Mouse (Mus musculus) lung, adult 2 months (tissue): Measurements from ENCODE around the gene Atad5. TPM values are rescaled to one million over a fixed set of nuclear protein-coding genes. Genes with fewer than 3 reads are reported as not detected.
A peak's percentile ranks its signal among the peaks of the same experiment; 100 is the strongest.
"Not testable (repeated sequence)": the region's sequence is repeated elsewhere in the genome, so short reads cannot be mapped to it uniquely, and the experiment has no call there.

ENCODE experiments used
- DNase-seq: peaks from one replicate; pipeline ENCODE4 v3.0.0; 2022
- H3K4me1 ChIP-seq: fragments of 200-500 bp; 2 replicates; pipeline ENCODE4 v1.6.1; 2011; ENCODE audit warnings: low read length; ENCODE audit not compliant: control insufficient read depth, insufficient read depth
- H3K4me3 ChIP-seq: fragments of 200-500 bp; replicated peaks from 2 replicates; pipeline ENCODE3; 2011; ENCODE audit warnings: low read depth, mild to moderate bottlenecking, control low read depth, low read length; ENCODE audit errors: extremely low read depth
- CTCF ChIP-seq: fragments of 200-500 bp; IDR thresholded peaks from 2 replicates; pipeline ENCODE4 v1.5.1; 2011; ENCODE audit warnings: mild to moderate bottlenecking, low read length, control low read depth; ENCODE audit not compliant: insufficient read depth
- POLR2A ChIP-seq: fragments of 200-500 bp; IDR thresholded peaks from 2 replicates; pipeline ENCODE4 v1.6.1; 2011; ENCODE audit warnings: low read depth, mild to moderate bottlenecking, control low read depth, low read length, borderline replicate concordance; ENCODE audit errors: extremely low read depth
- WGBS: fragments of 180-500 bp; shearing (Covaris S2); methylation state at CpG from one replicate; pipeline ENCODE4 v1.1.7; 2018; 5-methylcytosine and 5-hydroxymethylcytosine counted together
- polyA plus RNA-seq: library from polyadenylated mRNA; depleted of rRNA; stranded (reverse); fragments of >200 nt; gene quantifications from 2 replicates; pipeline ENCODE4 v1.2.3, GENCODE M21; 2012

Gene Atad5
- polyA plus RNA-seq, 1 experiment = 0.44 TPM

GRCm38 (mm10) chr11:80148313-80148712 lies 59.1 kb downstream of the Atad5 start:
- no peak for TF ChIP-seq POLR2A
- TF ChIP-seq CTCF = no peak
- 31% methylated on average over 1 of the region's 1 CpGs for WGBS
- DNase-seq = no peak
- Histone ChIP-seq H3K4me3 (no peak overlapping the region), H3K4me1 (peaks cover 1% of the 10 kb centered on the region; the same call in 1 of the 2 replicates)

- H3K4me1 ChIP-seq, DNase-seq, H3K4me3 ChIP-seq: not testable (repeated sequence)
- WGBS = 36% methylated on average over 1 of the region's 4 CpGs
Measured at GRCm38 (mm10) chr11:80148974-80149373, 59.8 kb downstream of the Atad5 start.

- WGBS = 79% methylated on average over 8 of the region's 8 CpGs
- Histone ChIP-seq H3K4me3 (no peak overlapping the region), H3K4me1 (peaks cover 4% of the 10 kb centered on the region; the same call in 1 of the 2 replicates)
- no peak for DNase-seq
- no peak for TF ChIP-seq CTCF
Measured at GRCm38 (mm10) chr11:80149412-80150023, 60.3 kb downstream of the Atad5 start.

- DNase-seq = no peak
- TF ChIP-seq CTCF (no peak), POLR2A (no peak)
- H3K4me3 ChIP-seq = no peak overlapping the region
- peaks cover 4% of the 10 kb centered on the region; the same call in 1 of the 2 replicates for H3K4me1 ChIP-seq
- 45% methylated on average over 5 of the region's 5 CpGs for WGBS
Measured at GRCm38 (mm10) chr11:80150566-80150965, 61.4 kb downstream of the Atad5 start.

- TF ChIP-seq CTCF (no peak), POLR2A (no peak)
- Histone ChIP-seq H3K4me3 (no peak overlapping the region), H3K4me1 (peaks cover 4% of the 10 kb centered on the region; the same call in 1 of the 2 replicates)
- 34% methylated on average over 2 of the region's 2 CpGs for WGBS
- DNase-seq = no peak
Measured at GRCm38 (mm10) chr11:80151541-80151940, 62.3 kb downstream of the Atad5 start.

GRCm38 (mm10) chr11:80152376-80152775 lies 63.2 kb downstream of the Atad5 start:
- WGBS = 59% methylated on average over 8 of the region's 8 CpGs
- no peak for DNase-seq
- TF ChIP-seq CTCF = no peak
- Histone ChIP-seq H3K4me1 (peaks cover 4% of the 10 kb centered on the region; the same call in 1 of the 2 replicates), H3K4me3 (no peak overlapping the region)

- TF ChIP-seq POLR2A (peak; percentile 69; the same call in 1 of the 2 replicates), CTCF (no peak)
- WGBS = 2% methylated on average over 47 of the region's 47 CpGs
- peaks cover 4% of the 10 kb centered on the region; the same call in 1 of the 2 replicates for H3K4me1 ChIP-seq
- peak; percentile 95 for DNase-seq
- peak within 1 kb of the TSS; percentile 72 for H3K4me3 ChIP-seq
Measured at GRCm38 (mm10) chr11:80153857-80154495, 64.8 kb downstream of the Atad5 start, which contains the start of gene Adap2. Gene Adap2, plus strand, starts transcription at chr11:80154105.

GRCm38 (mm10) chr11:80154501-80154900 lies 65.3 kb downstream of the Atad5 start:
- TF ChIP-seq CTCF (no peak), POLR2A (no peak)
- no peak for DNase-seq
- Histone ChIP-seq H3K4me1 (peaks cover 4% of the 10 kb centered on the region; the same call in 1 of the 2 replicates), H3K4me3 (peak overlapping the region; percentile 72)
- 30% methylated on average over 25 of the region's 25 CpGs for WGBS

- Histone ChIP-seq H3K4me3 (peak overlapping the region; percentile 72), H3K4me1 (peaks cover 4% of the 10 kb centered on the region; the same call in 1 of the 2 replicates)
- DNase-seq = no peak
- 63% methylated on average over 8 of the region's 8 CpGs for WGBS
- no peak for TF ChIP-seq POLR2A
- TF ChIP-seq CTCF = no peak
Measured at GRCm38 (mm10) chr11:80155541-80155940, 66.3 kb downstream of the Atad5 start.

GRCm38 (mm10) chr11:80155961-80156360 lies 66.8 kb downstream of the Atad5 start:
- Histone ChIP-seq H3K4me1 (peaks cover 4% of the 10 kb centered on the region; the same call in 1 of the 2 replicates), H3K4me3 (peak overlapping the region; percentile 72)
- TF ChIP-seq CTCF (no peak), POLR2A (no peak)
- no peak for DNase-seq
- 83% methylated on average over 4 of the region's 4 CpGs for WGBS
